Mouse (Mus musculus) limb, embryonic 15.5 days (tissue): ENCODE data around the gene Bglap3. TPM values are rescaled to one million over a fixed set of nuclear protein-coding genes. Genes with fewer than 3 reads are reported as not detected.
"Not testable (repeated sequence)": the region's sequence is repeated elsewhere in the genome, so short reads cannot be mapped to it uniquely, and the experiment has no call there.

Experiments used
- ATAC-seq: fragments of 200-750 bp; cut with Nextera tagmentation; 2 replicates; pipeline ENCODE4 v1.8.0; 2017; ENCODE audit warnings: low read depth, moderate TSS enrichment; ENCODE audit not compliant: insufficient number of reproducible peaks, low FRiP score, low TSS enrichment
- H3K27ac ChIP-seq: fragments of 300-500 bp; sonication (generic); 2 replicates; pipeline ENCODE4 v1.5.1; 2015; ENCODE audit warnings: moderate library complexity, mild to moderate bottlenecking, inconsistent platforms
- H3K27me3 ChIP-seq: fragments of 300-500 bp; sonication (generic); 2 replicates; pipeline ENCODE4 v1.6.1; 2015; ENCODE audit warnings: inconsistent platforms
- H3K36me3 ChIP-seq: fragments of 300-500 bp; sonication (generic); 2 replicates; pipeline ENCODE4 v1.6.1; 2015; ENCODE audit warnings: inconsistent platforms
- H3K4me1 ChIP-seq: fragments of 300-500 bp; sonication (generic); 2 replicates; pipeline ENCODE4 v1.6.1; 2015; ENCODE audit warnings: inconsistent platforms
- H3K4me2 ChIP-seq: fragments of 300-500 bp; sonication (generic); 2 replicates; pipeline ENCODE4 v1.6.1; 2015; ENCODE audit warnings: mild to moderate bottlenecking, inconsistent platforms
- H3K4me3 ChIP-seq: fragments of 300-500 bp; sonication (generic); 2 replicates; pipeline ENCODE4 v1.5.1; 2015; ENCODE audit warnings: mild to moderate bottlenecking, inconsistent platforms
- H3K9ac ChIP-seq: fragments of 300-500 bp; sonication (generic); 2 replicates; pipeline ENCODE4 v1.6.1; 2015; ENCODE audit warnings: inconsistent platforms
- H3K9me3 ChIP-seq: fragments of 300-500 bp; sonication (generic); 2 replicates; pipeline ENCODE4 v1.6.1; 2016; ENCODE audit warnings: inconsistent platforms
- whole genome bisulfite sequencing: fragments of 180-500 bp; shearing (Covaris S2); methylation state at CpG from one replicate; pipeline ENCODE4 v1.1.7; 2015; 5-methylcytosine and 5-hydroxymethylcytosine counted together
- polyA plus RNA-seq: library from polyadenylated mRNA; unstranded; fragments of >200 nt; fragmentation: Nextera tagmentation; extraction: Ambion mirVana; gene quantifications from 2 replicates; pipeline ENCODE4 v1.2.1, GENCODE M21; 2015

The Bglap3 gene
- 34.8 and 39.9 TPM in 2 replicates for polyA plus RNA-seq

DNA sequence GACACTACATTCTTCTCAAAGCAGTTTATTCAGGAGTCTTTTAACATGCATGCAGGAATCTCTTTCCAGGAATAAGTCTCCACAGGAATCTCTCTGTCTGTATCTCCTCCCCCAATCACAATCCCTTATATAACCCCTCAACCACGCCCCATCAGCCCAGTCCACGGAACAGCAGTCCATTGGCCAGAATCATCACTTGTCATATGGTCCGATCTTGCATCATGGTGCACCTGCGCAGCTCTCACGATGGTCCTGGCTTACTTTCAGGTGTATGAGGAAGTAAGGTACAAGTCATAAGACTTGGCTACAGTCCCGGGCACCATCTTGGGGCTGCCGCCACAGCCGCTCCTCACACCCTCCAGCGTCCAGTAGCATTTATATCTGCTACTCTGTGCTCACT is at the start of gene Bglap3:
TSS of gene Bglap3 (minus strand) at position 101 of the 400 bp plus-strand sequence.
- H3K9ac ChIP-seq, H3K4me2 ChIP-seq, H3K9me3 ChIP-seq, ATAC-seq, H3K27ac ChIP-seq, H3K36me3 ChIP-seq, H3K27me3 ChIP-seq, H3K4me1 ChIP-seq, H3K4me3 ChIP-seq: not testable (repeated sequence)
- WGBS = 90% methylated on average over 9 of the region's 9 CpGs

- no peak for ATAC-seq
- H3K4me1 ChIP-seq = peaks cover 24% of the 10 kb centered on the region
- H3K9me3 ChIP-seq = no peaks in the 10 kb centered on the region
- H3K27me3 ChIP-seq = no peaks in the 10 kb centered on the region
- 57% methylated on average over 9 of the region's 9 CpGs for WGBS
- peaks cover 42% of the 10 kb centered on the region for H3K36me3 ChIP-seq
- H3K4me3 ChIP-seq = no peak overlapping the region
- no peak overlapping the region for H3K4me2 ChIP-seq
- no peak overlapping the region for H3K27ac ChIP-seq
- H3K9ac ChIP-seq = no peak overlapping the region
These were observed 49.6 kb upstream of the Bglap3 start for GRCm38 (mm10) chr3:88422020-88422720.

DNA sequence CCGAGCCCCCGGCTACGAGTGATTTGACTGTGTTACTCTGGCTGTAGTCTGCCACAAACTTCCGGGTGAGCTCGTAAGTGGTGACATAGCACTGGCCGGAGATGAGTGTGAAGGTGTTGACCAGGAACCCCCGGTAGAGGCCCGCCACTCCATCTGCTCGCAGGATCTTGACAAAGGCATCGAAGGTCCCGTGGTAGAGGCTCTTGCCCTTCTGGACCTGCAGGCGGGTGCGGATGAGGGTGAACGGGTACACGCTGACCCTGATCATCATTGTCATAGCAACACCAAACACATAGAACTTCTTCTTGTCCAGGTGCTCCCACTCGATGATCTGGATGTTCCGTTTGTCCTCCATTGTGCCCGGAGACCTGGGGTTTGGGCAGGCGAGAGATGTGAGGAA is 48.2 kb upstream of the Bglap3 start:
- WGBS = 95% methylated on average over 19 of the region's 19 CpGs
- ATAC-seq = no peak
- H3K9me3 ChIP-seq = no peaks in the 10 kb centered on the region

DNA sequence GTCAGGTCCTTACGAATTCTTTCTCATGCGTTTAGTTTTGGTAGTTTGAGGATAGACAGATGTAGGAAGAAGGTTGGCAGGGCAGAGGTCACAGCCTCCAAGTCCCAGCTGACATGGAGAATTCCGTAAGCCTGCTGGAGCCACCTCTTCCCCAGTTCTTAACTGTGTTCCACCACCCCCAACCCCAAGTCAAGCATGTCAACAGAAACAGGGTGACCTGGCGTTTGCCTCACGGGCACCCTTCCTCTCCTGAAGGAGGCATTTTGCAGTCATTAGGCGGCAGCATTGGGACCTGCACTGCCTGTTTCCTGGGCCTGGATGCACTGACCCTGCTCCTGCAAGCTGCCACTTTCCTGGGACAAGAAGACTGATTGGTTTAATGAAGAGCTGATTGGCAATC is 45.5 kb upstream of the Bglap3 start:
- 85% methylated on average over 6 of the region's 6 CpGs for WGBS
- no peak for ATAC-seq
- no peaks in the 10 kb centered on the region for H3K9me3 ChIP-seq

More for the DNA sequence above, 48.2 kb upstream of the Bglap3 start:
- H3K4me2 ChIP-seq = no peak overlapping the region
- H3K4me1 ChIP-seq = peaks cover 24% of the 10 kb centered on the region
- H3K27ac ChIP-seq = no peak overlapping the region
- no peak overlapping the region for H3K4me3 ChIP-seq
- H3K27me3 ChIP-seq = no peaks in the 10 kb centered on the region
- peaks cover 54% of the 10 kb centered on the region for H3K36me3 ChIP-seq
- H3K9ac ChIP-seq = no peak overlapping the region

GRCm38 (mm10) chr3:88415668-88416067 is 43.1 kb upstream of the Bglap3 start:
- no peak overlapping the region for H3K27ac ChIP-seq
- 88% methylated on average over 4 of the region's 4 CpGs for WGBS
- peaks cover 92% of the 10 kb centered on the region for H3K36me3 ChIP-seq

More for the DNA sequence above, 45.5 kb upstream of the Bglap3 start:
- Histone ChIP-seq H3K4me3 (no peak overlapping the region), H3K4me1 (peaks cover 12% of the 10 kb centered on the region), H3K27me3 (no peaks in the 10 kb centered on the region), H3K9ac (no peak overlapping the region), H3K4me2 (no peak overlapping the region), H3K36me3 (peaks cover 80% of the 10 kb centered on the region), H3K27ac (no peak overlapping the region)

DNA sequence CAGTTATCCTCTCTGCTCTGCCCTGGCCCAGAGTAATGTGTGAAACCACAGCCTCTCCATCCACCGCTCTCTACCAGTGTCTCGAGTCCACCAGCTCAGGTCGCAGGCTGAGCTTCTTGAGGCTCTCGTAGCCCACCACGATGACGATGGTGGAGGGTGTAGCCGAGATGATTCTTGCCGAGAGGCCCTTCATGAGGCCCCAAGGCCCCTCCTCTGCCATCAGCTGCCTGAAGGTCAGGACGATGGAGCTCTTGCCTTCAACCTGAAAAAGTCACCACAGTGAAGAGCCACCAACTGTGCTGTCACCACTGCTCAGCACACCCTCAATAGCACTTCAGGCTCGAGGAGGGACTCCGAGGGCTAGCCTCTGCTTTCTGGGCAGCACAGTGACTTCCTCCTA is 40.1 kb upstream of the Bglap3 start:
- Histone ChIP-seq H3K36me3 (peaks cover 61% of the 10 kb centered on the region), H3K9ac (no peak overlapping the region), H3K4me1 (peaks cover 30% of the 10 kb centered on the region)

More at GRCm38 (mm10) chr3:88415668-88416067, 43.1 kb upstream of the Bglap3 start:
- Histone ChIP-seq H3K4me3 (no peak overlapping the region), H3K4me2 (no peak overlapping the region), H3K9ac (no peak overlapping the region), H3K27me3 (no peaks in the 10 kb centered on the region), H3K4me1 (peaks cover 5% of the 10 kb centered on the region), H3K9me3 (no peaks in the 10 kb centered on the region)
- no peak for ATAC-seq

GRCm38 (mm10) chr3:88411681-88412080 is 39.1 kb upstream of the Bglap3 start:
- H3K4me2 ChIP-seq = no peak overlapping the region
- no peaks in the 10 kb centered on the region for H3K27me3 ChIP-seq
- peaks cover 54% of the 10 kb centered on the region for H3K36me3 ChIP-seq
- no peak overlapping the region for H3K27ac ChIP-seq
- 0 out of 2 replicates have a peak overlapping the region, but pooled peaks have one; percentile 2 for H3K9ac ChIP-seq
- peaks cover 38% of the 10 kb centered on the region for H3K4me1 ChIP-seq
- H3K9me3 ChIP-seq = no peaks in the 10 kb centered on the region
- 89% methylated on average over 4 of the region's 4 CpGs for WGBS
- ATAC-seq = no peak
- no peak overlapping the region for H3K4me3 ChIP-seq

More for the DNA sequence above, 40.1 kb upstream of the Bglap3 start:
- ATAC-seq = no peak
- no peak overlapping the region for H3K4me3 ChIP-seq
- H3K9me3 ChIP-seq = no peaks in the 10 kb centered on the region
- no peaks in the 10 kb centered on the region for H3K27me3 ChIP-seq
- 89% methylated on average over 11 of the region's 11 CpGs for WGBS
- no peak overlapping the region; the same call in 1 of the 2 replicates for H3K27ac ChIP-seq
- H3K4me2 ChIP-seq = no peak overlapping the region

- peaks cover 45% of the 10 kb centered on the region for H3K36me3 ChIP-seq
- H3K4me3 ChIP-seq = peak overlapping the region; percentile 68
- H3K9ac ChIP-seq = no peak overlapping the region; the same call in 1 of the 2 replicates
- H3K27me3 ChIP-seq = no peaks in the 10 kb centered on the region
- H3K27ac ChIP-seq = peak overlapping the region; percentile 93
- peak overlapping the region; percentile 78 for H3K4me2 ChIP-seq
- no peaks in the 10 kb centered on the region for H3K9me3 ChIP-seq
- ATAC-seq = no peak
- peaks cover 38% of the 10 kb centered on the region for H3K4me1 ChIP-seq
- 21% methylated on average over 7 of the region's 7 CpGs for WGBS
These were observed 38.1 kb upstream of the Bglap3 start for GRCm38 (mm10) chr3:88410645-88411031.

DNA sequence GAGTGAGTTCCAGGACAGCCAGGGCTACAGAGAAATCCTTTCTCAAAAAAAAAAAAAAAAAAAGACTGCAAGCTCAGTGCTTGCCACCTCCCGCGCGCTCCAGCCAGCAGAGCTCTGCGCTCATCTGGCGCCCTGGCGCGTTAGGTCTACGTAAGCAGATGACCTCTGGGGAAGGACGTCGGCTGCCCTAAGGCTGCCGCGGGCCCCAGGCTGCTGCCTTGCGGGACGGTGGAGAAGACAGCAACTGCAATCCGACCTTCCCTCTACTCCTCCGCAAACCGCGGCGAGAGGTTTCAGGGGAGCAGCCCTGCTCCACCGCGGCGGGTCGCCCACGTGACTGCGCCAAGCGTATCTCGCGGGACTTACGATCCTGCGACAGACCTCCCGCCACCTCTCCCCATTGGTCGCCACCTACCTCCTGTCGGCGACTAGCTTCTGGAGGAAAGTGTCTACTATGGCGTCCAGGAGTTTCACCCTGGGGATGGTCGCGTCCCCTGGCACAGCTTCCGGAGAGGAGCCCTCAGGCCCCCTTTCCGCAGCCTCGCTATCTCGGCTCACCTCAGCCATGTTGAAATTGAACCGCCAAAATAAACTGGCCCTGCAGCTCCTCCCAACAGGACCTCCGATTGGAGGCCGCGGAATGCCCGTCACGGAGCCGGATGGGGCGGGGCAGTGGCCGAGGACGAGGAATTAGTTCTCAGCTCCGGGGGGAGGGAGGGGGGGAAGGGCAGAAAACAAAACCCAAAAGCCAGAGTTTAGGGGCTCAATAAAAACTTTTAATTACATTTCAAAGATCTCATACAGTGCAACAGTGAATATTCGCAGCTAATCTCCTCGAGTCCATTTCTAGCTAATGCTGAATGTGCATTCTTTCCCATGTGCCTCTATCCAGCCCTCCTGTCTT is 37.5 kb upstream of the Bglap3 start, which contains the start of gene Pmf1:
TSS of gene Pmf1 (minus strand) at position 591 of the 904 bp plus-strand sequence.
- peaks cover 39% of the 10 kb centered on the region for H3K36me3 ChIP-seq
- H3K9me3 ChIP-seq = no peaks in the 10 kb centered on the region
- H3K4me2 ChIP-seq = peak within 1 kb of the TSS; percentile 78
- peak within 1 kb of the TSS; percentile 93 for H3K27ac ChIP-seq
- peaks cover 38% of the 10 kb centered on the region for H3K4me1 ChIP-seq
- H3K27me3 ChIP-seq = no peaks in the 10 kb centered on the region
- peak within 1 kb of the TSS; percentile 68 for H3K4me3 ChIP-seq
- 1% methylated on average over 54 of the region's 54 CpGs for WGBS
- ATAC-seq = peak; percentile 89
- peak within 1 kb of the TSS; percentile 90 for H3K9ac ChIP-seq

- Histone ChIP-seq H3K36me3 (peaks cover 30% of the 10 kb centered on the region), H3K9me3 (no peaks in the 10 kb centered on the region), H3K4me3 (peak overlapping the region; percentile 68), H3K9ac (no peak overlapping the region; the same call in 1 of the 2 replicates), H3K27ac (no peak overlapping the region), H3K27me3 (no peaks in the 10 kb centered on the region), H3K4me2 (peak overlapping the region; percentile 78), H3K4me1 (peaks cover 38% of the 10 kb centered on the region)
- WGBS = 59% methylated on average over 5 of the region's 5 CpGs
- no peak for ATAC-seq
These were observed 36.4 kb upstream of the Bglap3 start for GRCm38 (mm10) chr3:88408953-88409352.

- no peak for ATAC-seq
- whole genome bisulfite sequencing = 55% methylated on average over 7 of the region's 7 CpGs
These were observed 35.0 kb upstream of the Bglap3 start for GRCm38 (mm10) chr3:88407529-88407928.

DNA sequence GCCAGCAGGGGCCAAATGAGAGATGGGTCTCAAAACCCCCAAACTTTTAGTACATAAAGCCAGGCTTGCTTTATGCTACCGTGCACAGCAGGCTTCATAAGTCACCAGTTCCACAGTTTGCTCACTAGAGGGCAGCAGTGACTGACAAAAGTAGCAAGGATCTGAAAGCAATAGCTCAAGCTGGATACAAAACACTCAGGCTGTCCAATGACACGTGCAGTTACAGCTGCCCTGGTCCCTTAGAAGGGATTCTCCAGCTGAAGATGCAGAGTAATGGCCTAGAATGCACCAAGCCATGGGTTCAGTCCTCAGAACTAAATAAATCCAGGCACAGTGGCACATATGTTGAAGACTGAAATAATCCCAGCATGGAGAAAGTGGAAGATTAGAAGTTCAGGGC is 34.5 kb upstream of the Bglap3 start:
- Histone ChIP-seq H3K36me3 (peaks cover 21% of the 10 kb centered on the region), H3K4me1 (peaks cover 38% of the 10 kb centered on the region), H3K9me3 (no peaks in the 10 kb centered on the region), H3K27me3 (no peaks in the 10 kb centered on the region), H3K4me2 (no peak overlapping the region), H3K4me3 (no peak overlapping the region), H3K27ac (no peak overlapping the region), H3K9ac (no peak overlapping the region)
- WGBS = 2% methylated on average over 2 of the region's 2 CpGs
- ATAC-seq = no peak

More at GRCm38 (mm10) chr3:88407529-88407928, 35.0 kb upstream of the Bglap3 start:
- no peak overlapping the region for H3K9ac ChIP-seq
- H3K4me2 ChIP-seq = no peak overlapping the region
- no peak overlapping the region for H3K27ac ChIP-seq
- H3K4me3 ChIP-seq = no peak overlapping the region
- H3K4me1 ChIP-seq = peaks cover 38% of the 10 kb centered on the region
- H3K36me3 ChIP-seq = peaks cover 26% of the 10 kb centered on the region
- H3K27me3 ChIP-seq = no peaks in the 10 kb centered on the region
- H3K9me3 ChIP-seq = no peaks in the 10 kb centered on the region
